Comparison of ENCODE assay signal across 8 mouse cellular contexts in genomic region chr1:74506471-74506881, GRCm38 (mm10). TPM values are rescaled to one million over a fixed set of nuclear protein-coding genes. Genes with fewer than 3 reads are reported as not detected.
DNase-seq lines count a peak whose midpoint lies in the region; ATAC-seq and TF ChIP-seq lines count a peak whose summit lies in the region.

No protein-coding gene starts in this region.

- H3K36me3 ChIP-seq in E14TG2a.4 (ENCODE audit: insufficient read depth, low read length): peaks cover 35% of the 10 kb centered on the region
- H3K36me3 ChIP-seq in heart, embryonic 13.5 days: peaks cover 17% of the 10 kb centered on the region
- no peaks in the 10 kb centered on the region for H3K36me3 ChIP-seq in limb, embryonic 11.5 days (ENCODE audit: control insufficient read depth, insufficient read depth, low read length)
- H3K36me3 ChIP-seq in midbrain, embryonic 15.5 days (replicated peaks): no peaks in the 10 kb centered on the region

- H3K27me3 ChIP-seq in E14TG2a.4 (ENCODE audit: insufficient read depth, low read length): no peaks in the 10 kb centered on the region
- no peaks in the 10 kb centered on the region for H3K27me3 ChIP-seq in heart, embryonic 13.5 days (replicated peaks)
- H3K27me3 ChIP-seq in limb, embryonic 11.5 days (ENCODE audit: control insufficient read depth, insufficient read depth, low read length): no peaks in the 10 kb centered on the region
- no peaks in the 10 kb centered on the region for H3K27me3 ChIP-seq in midbrain, embryonic 15.5 days (replicated peaks)

- WGBS in heart, embryonic 13.5 days: 1% methylated on average over 34 of the region's 34 CpGs
- WGBS in limb, embryonic 11.5 days: under 1% methylated on average over 31 of the region's 34 CpGs
- WGBS in midbrain, embryonic 15.5 days: under 1% methylated on average over 34 of the region's 34 CpGs

- no peaks in the 10 kb centered on the region for H3K9me3 ChIP-seq in E14TG2a.4 (ENCODE audit: low read length)
- H3K9me3 ChIP-seq in heart, embryonic 13.5 days: no peaks in the 10 kb centered on the region
- no peaks in the 10 kb centered on the region for H3K9me3 ChIP-seq in limb, embryonic 11.5 days (ENCODE audit: control insufficient read depth, low read length)
- H3K9me3 ChIP-seq in midbrain, embryonic 15.5 days: no peaks in the 10 kb centered on the region

- peaks cover 60% of the 10 kb centered on the region for H3K4me1 ChIP-seq in E14TG2a.4 (replicated peaks; ENCODE audit: low read depth, low read length)
- H3K4me1 ChIP-seq in heart, embryonic 13.5 days: peaks cover 41% of the 10 kb centered on the region
- H3K4me1 ChIP-seq in limb, embryonic 11.5 days (ENCODE audit: control insufficient read depth, insufficient read depth, low read length): peaks cover 5% of the 10 kb centered on the region; the same call in 1 of the 2 replicates
- peaks cover 37% of the 10 kb centered on the region for H3K4me1 ChIP-seq in midbrain, embryonic 15.5 days

- peak overlapping the region; percentile 96 for H3K4me3 ChIP-seq in E14TG2a.4 (replicated peaks; ENCODE audit: low read length)
- H3K4me3 ChIP-seq in heart, embryonic 13.5 days: peak overlapping the region; percentile 83
- peak overlapping the region; percentile 83 for H3K4me3 ChIP-seq in limb, embryonic 11.5 days (ENCODE audit: low read depth, low read length)
- peak overlapping the region; percentile 82 for H3K4me3 ChIP-seq in midbrain, embryonic 15.5 days

- peak overlapping the region; percentile 93 for H3K9ac ChIP-seq in heart, embryonic 13.5 days
- H3K9ac ChIP-seq in limb, embryonic 11.5 days (ENCODE audit: low read length): peak overlapping the region; percentile 84
- H3K9ac ChIP-seq in midbrain, embryonic 15.5 days: peak overlapping the region; percentile 82

- no peak for TF ChIP-seq CTCF in E14TG2a.4 (conservative IDR thresholded peaks at IDR 0.05; ENCODE audit: low read length)

- peak overlapping the region; percentile 94 for H3K27ac ChIP-seq in heart, embryonic 13.5 days (replicated peaks)
- peak overlapping the region; percentile 91 for H3K27ac ChIP-seq in limb, embryonic 11.5 days (replicated peaks; ENCODE audit: low read depth, low read length)
- H3K27ac ChIP-seq in midbrain, embryonic 15.5 days: peak overlapping the region; percentile 85

- peak; percentile 15 for DNase-seq in heart, adult 8-10 months (ENCODE audit: low spot score)
- DNase-seq in heart, adult 18-20 months: no peak
- peak; percentile 59 for DNase-seq in c-Kit-positive CD71-positive TER-119-negative erythroid progenitor cells, embryonic 14.5 days (ENCODE audit: low read depth)
- peak; percentile 86 for DNase-seq in limb, embryonic 11.5 days (ENCODE audit: low spot score)
- DNase-seq in thymus, postnatal 14 days: no peak

- H3K4me2 ChIP-seq in heart, embryonic 13.5 days: peak overlapping the region; percentile 83
- peak overlapping the region; percentile 68 for H3K4me2 ChIP-seq in limb, embryonic 11.5 days (ENCODE audit: low read depth, severe bottlenecking)
- H3K4me2 ChIP-seq in midbrain, embryonic 15.5 days: peak overlapping the region; percentile 88

- ATAC-seq in heart, embryonic 13.5 days (ENCODE audit: extremely low read depth, insufficient number of reproducible peaks, low FRiP score, low TSS enrichment): no peak
- ATAC-seq in limb, embryonic 11.5 days (ENCODE audit: insufficient number of reproducible peaks, low FRiP score, low TSS enrichment, low read depth): peak; percentile 49
- ATAC-seq in midbrain, embryonic 15.5 days (replicated peaks): peak; percentile 49

RNA-seq across cellular contexts. Expression of gene Cnot9, which starts 0.6 kb away (rescaled TPM):
- 10 to 100 TPM in 3 of 4 experiments, 1 to 10 TPM in 1; 9.4 to 12.8 (median 11.6) TPM for total RNA-seq in heart, adult 8-10 months (2022)
- total RNA-seq in heart, adult 18-20 months (2021): 10 to 100 TPM; 12.6 to 13.0 TPM
- 31.7 and 33.6 TPM in 2 replicates for polyA plus RNA-seq in heart, embryonic 13.5 days (2015; fragmentation: Nextera tagmentation; extraction: Ambion mirVana)
- 113 and 120 TPM in 2 replicates for polyA plus RNA-seq in limb, embryonic 11.5 days (2014; fragmentation: Nextera tagmentation; extraction: Ambion mirVana)
- 47.6 and 50.4 TPM in 2 replicates for polyA plus RNA-seq in midbrain, embryonic 15.5 days (2015; fragmentation: Nextera tagmentation; extraction: Ambion mirVana)

RNA-seq across cellular contexts. Expression of gene Plcd4, which starts 36.2 kb away (rescaled TPM):
- total RNA-seq in heart, adult 8-10 months (2022): under 1 TPM in 2 of 4 experiments, not detected in 2; 0.12 to 0.16 TPM
- total RNA-seq in heart, adult 18-20 months (2021): under 1 TPM in 1 of 2 experiments, not detected in 1; 0.15 TPM
- polyA plus RNA-seq in heart, embryonic 13.5 days (2015; fragmentation: Nextera tagmentation; extraction: Ambion mirVana): 0.52 and 0.64 TPM in 2 replicates
- polyA plus RNA-seq in limb, embryonic 11.5 days (2014; fragmentation: Nextera tagmentation; extraction: Ambion mirVana): 0.53 and 0.79 TPM in 2 replicates
- 5.7 and 5.9 TPM in 2 replicates for polyA plus RNA-seq in midbrain, embryonic 15.5 days (2015; fragmentation: Nextera tagmentation; extraction: Ambion mirVana)

RNA-seq across cellular contexts. Expression of gene Usp37, which starts 37.6 kb away (rescaled TPM):
- 1 to 10 TPM; 6.6 to 9.1 (median 8.3) TPM for total RNA-seq in heart, adult 8-10 months (2022)
- 1 to 10 TPM; 9.0 to 9.9 TPM for total RNA-seq in heart, adult 18-20 months (2021)
- 19.1 and 19.2 TPM in 2 replicates for polyA plus RNA-seq in heart, embryonic 13.5 days (2015; fragmentation: Nextera tagmentation; extraction: Ambion mirVana)
- 46.4 and 52.2 TPM in 2 replicates for polyA plus RNA-seq in limb, embryonic 11.5 days (2014; fragmentation: Nextera tagmentation; extraction: Ambion mirVana)
- polyA plus RNA-seq in midbrain, embryonic 15.5 days (2015; fragmentation: Nextera tagmentation; extraction: Ambion mirVana): 27.4 and 29.3 TPM in 2 replicates

Comparison
In these comparisons a context has a peak if more than half of its experiments do, and no peak if none do; other contexts are left out.
1. DNase-seq: peak in heart, adult 8-10 months (single experiment), c-Kit-positive CD71-positive TER-119-negative erythroid progenitor cells, embryonic 14.5 days (single experiment) and limb, embryonic 11.5 days (single experiment); none in heart, adult 18-20 months (0 of 2) and thymus, postnatal 14 days (single experiment).
2. Peak in every context shown above with its lines, with median percentiles within 50 percentile points of each other: H3K4me3 ChIP-seq, H3K27ac ChIP-seq, H3K4me2 ChIP-seq and H3K9ac ChIP-seq.